Mouse (Mus musculus) A20 (cell line): ENCODE measurements around the gene Hk2.

Source experiments
- DNase-seq: peaks from one replicate; pipeline ENCODE4 v3.0.0-alpha.2; 2011; ENCODE audit warnings: low read depth, low spot score

Gene Hk2

GRCm38 (mm10) chr6:82770286-82770685, 4.0 kb downstream of the Hk2 start:
- peak; percentile 26 for DNase-seq

- no peak for DNase-seq
These were observed 4.5 kb downstream of the Hk2 start for GRCm38 (mm10) chr6:82769704-82770103.

- DNase-seq, result no peak
These were observed 6.3 kb downstream of the Hk2 start for GRCm38 (mm10) chr6:82767734-82768586.

- DNase-seq, result no peak
These were observed 7.6 kb downstream of the Hk2 start for GRCm38 (mm10) chr6:82766636-82767035.

GRCm38 (mm10) chr6:82765261-82765660, 9.0 kb downstream of the Hk2 start:
- no peak for DNase-seq

- peak; percentile 20 for DNase-seq
These were observed 10.3 kb downstream of the Hk2 start for GRCm38 (mm10) chr6:82763871-82764503.

GRCm38 (mm10) chr6:82762728-82763127, 11.5 kb downstream of the Hk2 start:
- DNase-seq, result no peak

- DNase-seq, result no peak
These were observed 13.4 kb downstream of the Hk2 start for GRCm38 (mm10) chr6:82760749-82761357.

- no peak for DNase-seq
These were observed 15.0 kb downstream of the Hk2 start for GRCm38 (mm10) chr6:82759241-82759640.

GRCm38 (mm10) chr6:82756799-82757210, 17.4 kb downstream of the Hk2 start:
- no peak for DNase-seq

GRCm38 (mm10) chr6:82756216-82756615, 18.0 kb downstream of the Hk2 start:
- DNase-seq, result no peak

GRCm38 (mm10) chr6:82755338-82755737, 18.9 kb downstream of the Hk2 start:
- no peak for DNase-seq

GRCm38 (mm10) chr6:82754769-82755168, 19.5 kb downstream of the Hk2 start:
- no peak for DNase-seq

- no peak for DNase-seq
These were observed 20.5 kb downstream of the Hk2 start for GRCm38 (mm10) chr6:82753638-82754361.

- DNase-seq, result no peak
These were observed 21.2 kb downstream of the Hk2 start for GRCm38 (mm10) chr6:82753061-82753460.

- no peak for DNase-seq
These were observed 22.5 kb downstream of the Hk2 start for GRCm38 (mm10) chr6:82751791-82752190.

- no peak for DNase-seq
These were observed 23.2 kb downstream of the Hk2 start for GRCm38 (mm10) chr6:82751031-82751430.

GRCm38 (mm10) chr6:82750063-82750462, 24.2 kb downstream of the Hk2 start:
- no peak for DNase-seq

GRCm38 (mm10) chr6:82748106-82748672, 26.1 kb downstream of the Hk2 start:
- DNase-seq, result no peak

GRCm38 (mm10) chr6:82747085-82747484, 27.2 kb downstream of the Hk2 start:
- DNase-seq, result no peak

- DNase-seq, result no peak
These were observed 29.7 kb downstream of the Hk2 start for GRCm38 (mm10) chr6:82744553-82744952.

- no peak for DNase-seq
These were observed 32.8 kb downstream of the Hk2 start for GRCm38 (mm10) chr6:82741518-82741880.
